Mouse (Mus musculus) olfactory bulb, adult 2 months (tissue): ENCODE data around the gene Gm10024.

Experiments used
- CTCF ChIP-seq: fragments of 200-500 bp; IDR thresholded peaks from 2 replicates; pipeline ENCODE4 v1.5.1; 2012; ENCODE audit warnings: low read depth, mild to moderate bottlenecking, low read length, moderate library complexity; ENCODE audit not compliant: insufficient read depth
- POLR2A ChIP-seq: fragments of 200-500 bp; IDR thresholded peaks from 2 replicates; pipeline ENCODE4 v1.6.1; 2012; ENCODE audit warnings: mild to moderate bottlenecking, low read depth, low read length, moderate library complexity; ENCODE audit not compliant: insufficient read depth

GRCm38 (mm10) chr10:77670710-77671109 is 40.5 kb upstream of the Gm10024 start:
- TF ChIP-seq CTCF (no peak), POLR2A (no peak)
